Mouse (Mus musculus): ENCODE results near the gene Dennd4a.

GRCm38 (mm10) chr9:64811538-64812474, 666 bp downstream of the Dennd4a start:
- no peak for TF ChIP-seq CTCF (IDR thresholded peaks at IDR 0.05; ENCODE audit: extremely low read depth, insufficient read length, insufficient replicate concordance, low read depth, low read length)
- no peak for TF ChIP-seq POLR2A (IDR thresholded peaks at IDR 0.05; ENCODE audit: low read depth, low read length)
